Mouse (Mus musculus): Measurements from ENCODE around the gene Dnajc12. TPM values are rescaled to one million over a fixed set of nuclear protein-coding genes. Genes with fewer than 3 reads are reported as not detected.
"Not testable (repeated sequence)": the region's sequence is repeated elsewhere in the genome, so short reads cannot be mapped to it uniquely, and the experiment has no call there.

Gene Dnajc12
- total and polyA plus RNA-seq, 2 experiments from 2014 or later = 3.2 to 11.0 TPM

DNA sequence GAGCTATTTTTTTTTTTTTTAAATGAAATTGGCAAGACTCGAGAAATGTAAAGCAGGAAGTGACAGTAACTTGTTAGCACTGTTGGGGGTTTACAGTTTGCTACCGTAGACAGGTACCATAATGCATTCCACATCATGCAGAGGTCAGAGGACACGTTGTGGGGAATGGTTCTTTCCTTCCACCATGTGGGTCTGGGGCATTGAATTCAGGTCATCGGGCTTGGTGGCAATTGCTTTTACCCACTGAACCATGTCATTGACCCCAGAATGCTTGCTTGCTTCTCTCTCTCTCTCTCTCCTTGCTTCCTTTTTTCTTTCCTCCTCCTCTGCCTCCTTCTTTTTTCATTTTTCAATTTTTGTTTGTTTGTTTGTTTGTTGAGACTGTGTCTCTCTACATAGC lies 6.7 kb downstream of the Dnajc12 start:
- Histone ChIP-seq H3K4me1 (ENCODE audit: control insufficient read depth, insufficient read depth) (no peaks in the 10 kb centered on the region), H3K4me2 (ENCODE audit: low read depth, low read length) (no peak overlapping the region), H3K36me3 (replicated peaks; ENCODE audit: control insufficient read depth, insufficient read depth, low read length) (no peaks in the 10 kb centered on the region), H3K4me3 (ENCODE audit: low read depth, low read length) (no peak overlapping the region), H3K9ac (replicated peaks; ENCODE audit: low read depth, low read length) (no peak overlapping the region), H3K9me3 (replicated peaks; ENCODE audit: control insufficient read depth, low read length) (no peaks in the 10 kb centered on the region), H3K27ac (ENCODE audit: low read depth) (no peak overlapping the region), H3K27me3 (ENCODE audit: control insufficient read depth, insufficient read depth, low read length) (no peaks in the 10 kb centered on the region)
- ATAC-seq (ENCODE audit: insufficient read depth, low read depth) (no peak), DNase-seq (ENCODE audit: low spot score) (no peak)
- WGBS = 78% methylated on average over 4 of the region's 4 CpGs
- TF ChIP-seq CTCF (IDR thresholded peaks at IDR 0.05; ENCODE audit: low read depth) (no peak), EP300 (IDR thresholded peaks at IDR 0.05; ENCODE audit: low read depth) (no peak)

DNA sequence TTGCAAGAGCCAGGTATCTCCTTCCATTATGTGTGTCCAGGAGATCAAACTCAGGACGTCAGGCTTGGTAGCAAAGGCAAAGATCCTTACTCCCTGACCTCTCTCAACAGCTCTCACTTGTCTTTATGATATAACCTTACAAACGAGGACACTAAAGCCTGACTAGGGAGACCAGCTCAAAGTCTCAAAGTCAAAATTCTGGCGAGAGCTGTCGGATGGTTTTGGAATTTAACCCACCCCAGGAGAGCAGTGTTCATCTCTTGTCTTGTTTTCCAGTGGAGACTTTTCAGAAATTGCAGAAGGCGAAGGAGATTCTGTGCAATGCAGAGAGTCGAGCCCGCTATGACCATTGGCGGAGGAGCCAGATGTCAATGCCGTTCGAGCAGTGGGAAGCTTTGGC lies 14.7 kb downstream of the Dnajc12 start:
- H3K36me3 ChIP-seq (replicated peaks; ENCODE audit: control insufficient read depth, insufficient read depth, low read length) = no peaks in the 10 kb centered on the region
- H3K4me1 ChIP-seq (ENCODE audit: control insufficient read depth, insufficient read depth) = no peaks in the 10 kb centered on the region
- ATAC-seq (ENCODE audit: insufficient read depth, low read depth) (no peak), DNase-seq (ENCODE audit: low spot score) (no peak)
- H3K4me2 ChIP-seq (ENCODE audit: low read depth, low read length) = no peak overlapping the region
- WGBS = 87% methylated on average over 10 of the region's 10 CpGs
- H3K27ac ChIP-seq (ENCODE audit: low read depth) = no peak overlapping the region
- no peak overlapping the region for H3K9ac ChIP-seq (replicated peaks; ENCODE audit: low read depth, low read length)
- no peak overlapping the region for H3K4me3 ChIP-seq (ENCODE audit: low read depth, low read length)
- TF ChIP-seq CTCF (IDR thresholded peaks at IDR 0.05; ENCODE audit: low read depth) = no peak
- no peak for TF ChIP-seq EP300 (IDR thresholded peaks at IDR 0.05; ENCODE audit: low read depth)
- no peaks in the 10 kb centered on the region for H3K9me3 ChIP-seq (replicated peaks; ENCODE audit: control insufficient read depth, low read length)
- H3K27me3 ChIP-seq (ENCODE audit: control insufficient read depth, insufficient read depth, low read length) = no peaks in the 10 kb centered on the region

DNA sequence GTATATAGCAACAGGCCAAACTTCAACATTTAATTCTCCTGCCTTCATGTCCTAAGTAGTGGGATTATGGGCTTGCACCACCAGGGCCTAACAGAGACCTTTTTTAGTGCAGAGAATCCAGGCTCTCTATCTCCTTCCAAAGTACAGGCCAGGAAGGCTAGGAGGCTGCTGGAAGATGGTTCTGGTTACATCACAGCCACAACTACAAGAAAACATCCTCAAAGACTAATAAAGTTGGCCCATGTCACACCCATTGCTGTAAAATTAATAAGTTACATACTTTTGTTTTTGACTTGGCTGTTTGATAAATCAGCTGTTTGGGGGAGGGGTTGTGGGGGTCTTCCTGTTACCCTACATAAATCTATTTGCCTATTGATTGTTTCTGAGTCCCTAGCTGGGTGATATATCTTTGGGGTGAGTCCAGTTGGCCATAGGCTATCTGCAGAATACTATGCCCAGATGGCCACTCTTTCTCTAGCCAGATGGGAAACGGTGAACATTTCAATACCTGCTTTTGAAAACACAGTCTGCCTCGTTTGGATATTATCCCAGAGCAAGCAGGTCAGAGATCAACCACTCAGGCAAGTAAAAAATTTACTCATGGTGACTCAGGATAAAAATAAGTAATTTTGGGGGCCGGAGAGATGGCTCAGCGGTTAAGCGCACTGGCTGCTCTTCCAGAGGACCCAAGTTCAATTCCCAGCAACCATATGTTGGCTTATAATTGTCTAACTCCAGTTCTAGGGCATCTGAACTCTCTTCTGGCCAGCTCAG lies 20.7 kb downstream of the Dnajc12 start:
- no peak overlapping the region for H3K9ac ChIP-seq (replicated peaks; ENCODE audit: low read depth, low read length)
- no peaks in the 10 kb centered on the region for H3K4me1 ChIP-seq (ENCODE audit: control insufficient read depth, insufficient read depth)
- H3K4me2 ChIP-seq (ENCODE audit: low read depth, low read length) = no peak overlapping the region
- H3K36me3 ChIP-seq (replicated peaks; ENCODE audit: control insufficient read depth, insufficient read depth, low read length) = no peaks in the 10 kb centered on the region
- DNase-seq (ENCODE audit: low spot score) = no peak
- no peaks in the 10 kb centered on the region for H3K9me3 ChIP-seq (replicated peaks; ENCODE audit: control insufficient read depth, low read length)
- ATAC-seq (ENCODE audit: insufficient read depth, low read depth) = no peak
- no peaks in the 10 kb centered on the region for H3K27me3 ChIP-seq (ENCODE audit: control insufficient read depth, insufficient read depth, low read length)
- no peak overlapping the region for H3K27ac ChIP-seq (ENCODE audit: low read depth)
- WGBS = 90% methylated on average over 5 of the region's 5 CpGs
- TF ChIP-seq CTCF (IDR thresholded peaks at IDR 0.05; ENCODE audit: low read depth) = no peak
- no peak for TF ChIP-seq EP300 (IDR thresholded peaks at IDR 0.05; ENCODE audit: low read depth)
- H3K4me3 ChIP-seq (ENCODE audit: low read depth, low read length) = no peak overlapping the region

DNA sequence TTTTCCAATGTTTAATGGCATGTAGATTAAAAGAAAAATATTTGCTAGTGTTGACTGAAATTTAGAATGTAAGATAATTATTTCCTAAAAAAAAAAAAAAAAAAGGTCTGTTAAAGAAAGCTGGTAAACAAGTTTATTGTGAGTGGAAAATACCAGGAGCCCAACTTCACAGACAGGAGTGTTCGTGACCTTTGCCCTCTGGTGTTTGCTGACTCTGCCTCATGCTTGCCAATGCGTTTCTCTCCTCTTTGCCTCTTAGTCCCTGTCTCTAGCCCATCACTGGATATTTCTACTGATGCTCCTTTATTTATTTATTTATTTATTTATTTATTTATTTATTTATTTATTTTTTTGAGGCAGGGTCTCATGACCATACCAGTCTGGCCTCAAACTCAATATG lies 21.4 kb downstream of the Dnajc12 start:
- TF ChIP-seq CTCF (IDR thresholded peaks at IDR 0.05; ENCODE audit: low read depth) = no peak
- no peak for TF ChIP-seq EP300 (IDR thresholded peaks at IDR 0.05; ENCODE audit: low read depth)

DNA sequence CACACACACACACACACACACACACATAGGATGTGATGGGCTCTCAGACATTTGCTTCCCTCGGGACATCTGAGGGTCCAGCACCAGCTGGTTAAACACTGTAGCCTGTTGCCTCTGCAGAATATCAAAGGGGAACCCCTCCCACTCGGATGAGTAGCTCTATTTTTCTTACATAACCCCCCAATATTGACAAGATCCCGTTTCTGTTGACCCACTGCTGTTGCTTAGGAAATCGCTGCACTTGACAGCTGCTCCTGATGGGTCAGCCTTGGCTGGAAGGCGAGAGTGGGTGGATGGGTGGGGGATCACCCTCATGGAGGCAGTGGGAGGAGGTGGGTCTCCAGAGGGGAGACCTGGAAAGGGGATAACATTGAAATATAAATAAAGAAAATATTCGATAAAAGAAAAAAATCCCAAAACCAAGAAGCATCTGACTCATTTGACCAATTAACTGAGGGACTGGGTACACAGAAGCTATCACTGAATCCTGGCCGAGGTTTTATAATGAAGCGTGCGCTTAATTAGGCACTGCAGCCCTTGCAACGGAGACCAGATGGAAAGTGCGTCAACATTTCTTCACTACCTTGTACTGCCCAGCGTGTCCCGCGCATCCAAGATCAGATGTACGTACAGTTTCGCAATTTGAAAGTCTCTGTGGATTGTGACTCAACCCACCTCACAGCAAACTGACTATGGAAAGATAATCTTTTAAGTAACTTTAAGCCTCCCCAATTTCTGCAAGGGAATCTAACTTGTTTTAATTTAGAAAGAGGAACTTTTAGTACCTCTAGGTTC lies 28.1 kb downstream of the Dnajc12 start:
- no peak overlapping the region for H3K4me3 ChIP-seq (ENCODE audit: low read depth, low read length)
- H3K27me3 ChIP-seq (ENCODE audit: control insufficient read depth, insufficient read depth, low read length) = no peaks in the 10 kb centered on the region
- no peaks in the 10 kb centered on the region for H3K36me3 ChIP-seq (replicated peaks; ENCODE audit: control insufficient read depth, insufficient read depth, low read length)
- no peak overlapping the region for H3K4me2 ChIP-seq (ENCODE audit: low read depth, low read length)
- TF ChIP-seq EP300 (IDR thresholded peaks at IDR 0.05; ENCODE audit: low read depth) (no peak), CTCF (IDR thresholded peaks at IDR 0.05; ENCODE audit: low read depth) (no peak)
- H3K9ac ChIP-seq (replicated peaks; ENCODE audit: low read depth, low read length) = no peak overlapping the region
- no peak overlapping the region for H3K27ac ChIP-seq (ENCODE audit: low read depth)
- H3K4me1 ChIP-seq (ENCODE audit: control insufficient read depth, insufficient read depth) = no peaks in the 10 kb centered on the region
- no peaks in the 10 kb centered on the region for H3K9me3 ChIP-seq (replicated peaks; ENCODE audit: control insufficient read depth, low read length)
- WGBS = 72% methylated on average over 16 of the region's 16 CpGs
- ATAC-seq (ENCODE audit: insufficient read depth, low read depth) (no peak), DNase-seq (ENCODE audit: low spot score) (no peak)

More for the DNA sequence above, 21.4 kb downstream of the Dnajc12 start:
- Histone ChIP-seq H3K27ac (ENCODE audit: low read depth) (no peak overlapping the region), H3K4me2 (ENCODE audit: low read depth, low read length) (no peak overlapping the region), H3K4me1 (ENCODE audit: control insufficient read depth, insufficient read depth) (no peaks in the 10 kb centered on the region), H3K9ac (replicated peaks; ENCODE audit: low read depth, low read length) (no peak overlapping the region), H3K4me3 (ENCODE audit: low read depth, low read length) (no peak overlapping the region), H3K9me3 (replicated peaks; ENCODE audit: control insufficient read depth, low read length) (no peaks in the 10 kb centered on the region), H3K27me3 (ENCODE audit: control insufficient read depth, insufficient read depth, low read length) (no peaks in the 10 kb centered on the region), H3K36me3 (replicated peaks; ENCODE audit: control insufficient read depth, insufficient read depth, low read length) (no peaks in the 10 kb centered on the region)
- DNase-seq (ENCODE audit: low spot score) (no peak), ATAC-seq (ENCODE audit: insufficient read depth, low read depth) (no peak)
- 90% methylated on average over 2 of the region's 2 CpGs for WGBS

DNA sequence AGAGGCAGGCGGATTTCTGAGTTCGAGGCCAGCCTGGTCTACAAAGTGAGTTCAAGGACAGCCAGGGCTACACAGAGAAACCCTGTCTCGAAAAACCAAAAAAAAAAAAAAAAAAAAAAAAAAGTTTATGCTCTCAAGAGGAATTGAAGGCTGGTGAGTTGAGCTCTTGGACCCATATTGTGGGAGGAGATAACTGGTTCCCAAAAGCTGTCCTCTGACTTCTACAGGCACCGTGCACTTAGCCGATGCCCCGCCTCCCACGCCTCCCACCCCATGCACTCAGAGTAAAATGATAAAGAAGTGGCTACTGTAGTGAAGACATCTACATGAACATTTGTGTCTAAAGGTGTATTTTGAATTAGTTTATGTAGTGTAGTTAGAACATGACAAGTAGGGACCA lies 29.4 kb downstream of the Dnajc12 start:
- not testable (repeated sequence) for H3K4me1 ChIP-seq (ENCODE audit: control insufficient read depth, insufficient read depth); DNase-seq (ENCODE audit: low spot score); H3K9ac ChIP-seq (replicated peaks; ENCODE audit: low read depth, low read length); H3K27ac ChIP-seq (ENCODE audit: low read depth); H3K4me2 ChIP-seq (ENCODE audit: low read depth, low read length); ATAC-seq (ENCODE audit: insufficient read depth, low read depth); H3K4me3 ChIP-seq (ENCODE audit: low read depth, low read length); H3K27me3 ChIP-seq (ENCODE audit: control insufficient read depth, insufficient read depth, low read length); H3K9me3 ChIP-seq (replicated peaks; ENCODE audit: control insufficient read depth, low read length); H3K36me3 ChIP-seq (replicated peaks; ENCODE audit: control insufficient read depth, insufficient read depth, low read length)
- 82% methylated on average over 5 of the region's 7 CpGs for WGBS
